Mouse (Mus musculus) thymus, adult 2 months (tissue): ENCODE data around the gene Hba-a1.

Experiments
- CTCF ChIP-seq: fragments of 200-500 bp; IDR thresholded peaks from 2 replicates; pipeline ENCODE4 v1.5.1; 2012; ENCODE audit warnings: mild to moderate bottlenecking, control low read depth, low read length, moderate library complexity, borderline replicate concordance; ENCODE audit not compliant: control insufficient read depth, poor library complexity, insufficient read depth; ENCODE audit errors: extremely low read depth
- POLR2A ChIP-seq: fragments of 200-500 bp; IDR thresholded peaks from 2 replicates; pipeline ENCODE4 v1.6.1; 2012; ENCODE audit warnings: mild to moderate bottlenecking, low read length, control low read depth, moderate library complexity; ENCODE audit not compliant: control insufficient read depth, poor library complexity, insufficient read depth; ENCODE audit errors: extremely low read depth

DNA sequence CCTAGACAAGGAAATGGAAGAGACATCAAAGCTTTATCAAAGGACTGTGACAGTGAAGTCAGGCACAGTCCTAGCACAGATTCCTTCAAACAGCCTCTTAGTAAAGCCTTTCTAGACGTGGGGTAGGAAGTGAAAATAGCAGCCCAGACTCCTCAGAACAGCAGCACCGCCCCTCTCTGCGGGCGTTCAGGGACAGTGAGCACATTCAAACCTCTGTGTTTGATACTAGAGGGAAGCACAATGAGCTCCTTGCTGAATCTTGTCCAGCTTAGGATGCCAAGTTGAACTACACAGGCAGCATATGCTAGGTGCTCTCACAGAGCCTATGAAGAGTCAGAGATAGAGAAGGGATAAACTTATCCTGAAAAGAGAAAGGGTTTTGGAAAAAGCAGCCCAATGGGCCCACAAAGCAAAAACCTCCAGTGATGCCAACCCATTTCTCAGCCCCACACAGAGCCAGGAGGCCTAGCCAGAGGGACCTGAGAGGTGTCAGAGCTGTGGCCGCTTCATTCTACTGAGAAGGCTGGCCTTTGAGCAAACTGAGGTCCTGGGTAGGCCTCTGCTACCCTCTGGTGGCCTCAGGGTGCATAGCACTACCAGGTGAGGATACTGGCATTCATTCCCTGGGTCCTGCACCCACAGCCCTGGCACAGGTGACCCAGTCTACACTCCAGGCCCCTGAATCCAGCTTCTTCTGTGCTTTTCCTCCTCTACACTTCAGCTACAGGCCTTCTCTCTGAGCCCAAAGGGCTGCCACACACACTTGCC lies 45.0 kb upstream of the Hba-a1 start:
- TF ChIP-seq CTCF (peak; percentile 93), POLR2A (no peak)
